Mouse (Mus musculus): ENCODE results near the gene Cc2d1a. TPM values are rescaled to one million over a fixed set of nuclear protein-coding genes. Genes with fewer than 3 reads are reported as not detected.

Cc2d1a gene
- polyA plus RNA-seq (2012; rRNA removed; ENCODE audit: low replicate concordance): 23.4 and 36.5 TPM in 2 replicates

GRCm38 (mm10) chr8:84147769-84148530 lies at the start of gene Cc2d1a, which contains the start of gene 4930432K21Rik:
Gene Cc2d1a, minus strand, starts transcription at chr8:84147936.
Gene 4930432K21Rik, plus strand, starts transcription at chr8:84148025.

GRCm38 (mm10) chr8:84185117-84185516 lies 37.4 kb upstream of the Cc2d1a start, which contains the start of gene Nanos3:
Gene Nanos3, minus strand, starts transcription at chr8:84185217.

GRCm38 (mm10) chr8:84125656-84126055 lies 22.1 kb downstream of the Cc2d1a start, which contains the start of gene Podnl1:
Gene Podnl1, plus strand, starts transcription at chr8:84125989.

GRCm38 (mm10) chr8:84104697-84105609 lies 42.8 kb downstream of the Cc2d1a start, which contains the start of gene Dcaf15:
Gene Dcaf15, minus strand, starts transcription at chr8:84104768.

Other genes starting within 250 kb of the Cc2d1a start
- gene Adgrl1, start 247.8 kb downstream of the Cc2d1a start, polyA plus RNA-seq (2012; rRNA removed; ENCODE audit: low replicate concordance): 40.0 and 49.0 TPM in 2 replicates
- 2.4 and 3.7 TPM in 2 replicates for gene Gm10644, start 192.7 kb downstream of the Cc2d1a start, polyA plus RNA-seq (2012; rRNA removed; ENCODE audit: low replicate concordance)
- gene Asf1b, start 192.4 kb downstream of the Cc2d1a start, polyA plus RNA-seq (2012; rRNA removed; ENCODE audit: low replicate concordance): 8.2 and 20.3 TPM in 2 replicates
- gene Prkaca, start 174.9 kb downstream of the Cc2d1a start, polyA plus RNA-seq (2012; rRNA removed; ENCODE audit: low replicate concordance): 102 and 146 TPM in 2 replicates
- gene Samd1, start 150.3 kb downstream of the Cc2d1a start, polyA plus RNA-seq (2012; rRNA removed; ENCODE audit: low replicate concordance): 46.9 and 49.2 TPM in 2 replicates
- 0.55 TPM in 1 of 2 replicates, not detected in the other for gene 1700067K01Rik, start 146.4 kb downstream of the Cc2d1a start, polyA plus RNA-seq (2012; rRNA removed; ENCODE audit: low replicate concordance)
- gene 2210011C24Rik, start 135.8 kb downstream of the Cc2d1a start, polyA plus RNA-seq (2012; rRNA removed; ENCODE audit: low replicate concordance): 0.47 and 0.85 TPM in 2 replicates
- gene Palm3, start 126.5 kb downstream of the Cc2d1a start, polyA plus RNA-seq (2012; rRNA removed; ENCODE audit: low replicate concordance): 0.29 and 0.61 TPM in 2 replicates
- 39.9 and 64.5 TPM in 2 replicates for gene Il27ra, start 105.3 kb downstream of the Cc2d1a start, polyA plus RNA-seq (2012; rRNA removed; ENCODE audit: low replicate concordance)
- 0.45 and 4.9 TPM in 2 replicates for gene Rln3, start 102.9 kb downstream of the Cc2d1a start, polyA plus RNA-seq (2012; rRNA removed; ENCODE audit: low replicate concordance)
- gene Gm10643, start 82.8 kb downstream of the Cc2d1a start, polyA plus RNA-seq (2012; rRNA removed; ENCODE audit: low replicate concordance): 0.47 and 1.1 TPM in 2 replicates
- gene Rfx1, start 81.1 kb downstream of the Cc2d1a start, polyA plus RNA-seq (2012; rRNA removed; ENCODE audit: low replicate concordance): 26.0 and 50.0 TPM in 2 replicates
- gene Dcaf15, start 43.2 kb downstream of the Cc2d1a start, polyA plus RNA-seq (2012; rRNA removed; ENCODE audit: low replicate concordance): 51.1 and 78.9 TPM in 2 replicates
- gene Podnl1, start 21.9 kb downstream of the Cc2d1a start, polyA plus RNA-seq (2012; rRNA removed; ENCODE audit: low replicate concordance): 3.0 and 7.2 TPM in 2 replicates
- 0.98 and 1.0 TPM in 2 replicates for gene 4930432K21Rik, start 89 bp upstream of the Cc2d1a start, polyA plus RNA-seq (2012; rRNA removed; ENCODE audit: low replicate concordance)
- 0.19 and 0.23 TPM in 2 replicates for gene Nanos3, start 37.3 kb upstream of the Cc2d1a start, polyA plus RNA-seq (2012; rRNA removed; ENCODE audit: low replicate concordance)
- 16.4 and 26.3 TPM in 2 replicates for gene Zswim4, start 89.1 kb upstream of the Cc2d1a start, polyA plus RNA-seq (2012; rRNA removed; ENCODE audit: low replicate concordance)
- gene D8Ertd738e, start 101.8 kb upstream of the Cc2d1a start, polyA plus RNA-seq (2012; rRNA removed; ENCODE audit: low replicate concordance): 112 and 138 TPM in 2 replicates
- 52.5 and 169 TPM in 2 replicates for gene Mri1, start 109.4 kb upstream of the Cc2d1a start, polyA plus RNA-seq (2012; rRNA removed; ENCODE audit: low replicate concordance)
- 31.4 and 43.9 TPM in 2 replicates for gene Ccdc130, start 122.4 kb upstream of the Cc2d1a start, polyA plus RNA-seq (2012; rRNA removed; ENCODE audit: low replicate concordance)
- 22.6 and 61.2 TPM in 2 replicates for gene Cacna1a, start 240.5 kb upstream of the Cc2d1a start, polyA plus RNA-seq (2012; rRNA removed; ENCODE audit: low replicate concordance)